Mouse (Mus musculus) right cerebral cortex, postnatal 10 days (tissue): ENCODE measurements around the gene Rfx4.

Experiments used
- DNase-seq, 2 experiments: peaks; one replicate each; pipeline ENCODE4 v3.0.0; 2021; ENCODE audit warnings: low spot score in 2 of 2

The Rfx4 gene

GRCm38 (mm10) chr10:84867577-84867976 lies 111.7 kb downstream of the Rfx4 start:
- no peak for DNase-seq

- no peak for DNase-seq
Observed at GRCm38 (mm10) chr10:84871285-84871684, 115.4 kb downstream of the Rfx4 start.

DNA sequence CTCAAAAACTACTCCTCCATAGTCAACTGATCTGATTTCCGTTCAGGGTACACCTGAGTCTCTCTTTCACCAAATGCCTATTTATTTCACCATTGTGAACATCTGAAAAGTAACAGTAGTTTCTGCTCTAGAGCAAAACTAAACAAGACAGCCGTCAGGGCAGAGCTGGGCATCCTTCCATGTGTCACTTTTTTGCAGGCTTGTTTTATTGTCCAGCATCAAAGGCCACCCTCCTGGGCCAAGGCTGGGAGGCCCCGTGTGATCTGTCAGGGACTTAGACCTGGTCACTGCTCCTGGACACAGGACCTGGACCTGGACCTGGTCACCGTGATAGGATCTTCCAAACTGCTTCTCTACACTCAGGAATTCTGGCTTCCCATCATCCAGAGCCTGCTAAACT lies 116.1 kb downstream of the Rfx4 start:
- no peak for DNase-seq

GRCm38 (mm10) chr10:84879823-84880571 lies 124.1 kb downstream of the Rfx4 start:
- no peak for DNase-seq

DNA sequence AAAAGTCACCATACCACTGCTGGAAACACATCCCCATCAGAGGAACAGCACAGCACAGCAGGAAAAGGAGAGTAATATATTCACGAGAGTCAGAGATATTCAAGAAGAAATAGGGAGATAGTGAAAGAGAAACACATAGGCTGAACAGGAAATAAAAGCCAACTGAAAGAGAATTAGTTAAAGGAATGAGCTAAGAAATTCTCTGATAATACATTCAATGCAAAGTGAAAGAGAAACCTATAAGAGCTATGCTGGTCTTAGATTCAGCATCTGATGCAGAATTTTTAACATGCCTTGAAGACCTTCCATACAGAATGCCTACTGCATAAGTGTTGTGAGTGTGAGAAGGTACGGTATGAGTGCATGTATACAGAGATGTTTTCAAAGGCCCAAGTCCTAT lies 126.7 kb downstream of the Rfx4 start:
- no peak for DNase-seq

GRCm38 (mm10) chr10:84885341-84885884 lies 129.6 kb downstream of the Rfx4 start:
- no peak for DNase-seq

- DNase-seq, result no peak
Observed at GRCm38 (mm10) chr10:84886221-84886627, 130.4 kb downstream of the Rfx4 start.

DNA sequence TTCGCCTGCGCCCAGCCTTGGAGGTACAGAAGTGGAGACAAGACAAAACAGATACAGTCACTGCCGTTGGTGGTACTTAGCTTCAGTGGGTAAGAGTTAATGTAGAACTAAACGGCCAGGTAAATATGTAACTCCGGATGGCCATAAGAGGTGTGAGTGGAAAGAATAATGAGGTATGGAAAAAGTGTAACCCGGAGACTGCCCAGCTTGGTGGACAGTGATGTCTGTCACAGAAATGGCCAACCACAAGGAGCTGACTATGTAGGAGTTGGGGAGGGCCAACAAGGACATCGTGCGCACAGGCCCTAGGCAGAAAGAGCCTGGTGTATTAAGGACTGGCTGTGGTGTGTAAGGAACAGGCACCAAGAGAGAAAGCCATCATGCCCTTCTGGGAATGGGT lies 130.9 kb downstream of the Rfx4 start:
- DNase-seq, result no peak

- no peak for DNase-seq
Observed at GRCm38 (mm10) chr10:84889096-84889846, 133.4 kb downstream of the Rfx4 start.

DNA sequence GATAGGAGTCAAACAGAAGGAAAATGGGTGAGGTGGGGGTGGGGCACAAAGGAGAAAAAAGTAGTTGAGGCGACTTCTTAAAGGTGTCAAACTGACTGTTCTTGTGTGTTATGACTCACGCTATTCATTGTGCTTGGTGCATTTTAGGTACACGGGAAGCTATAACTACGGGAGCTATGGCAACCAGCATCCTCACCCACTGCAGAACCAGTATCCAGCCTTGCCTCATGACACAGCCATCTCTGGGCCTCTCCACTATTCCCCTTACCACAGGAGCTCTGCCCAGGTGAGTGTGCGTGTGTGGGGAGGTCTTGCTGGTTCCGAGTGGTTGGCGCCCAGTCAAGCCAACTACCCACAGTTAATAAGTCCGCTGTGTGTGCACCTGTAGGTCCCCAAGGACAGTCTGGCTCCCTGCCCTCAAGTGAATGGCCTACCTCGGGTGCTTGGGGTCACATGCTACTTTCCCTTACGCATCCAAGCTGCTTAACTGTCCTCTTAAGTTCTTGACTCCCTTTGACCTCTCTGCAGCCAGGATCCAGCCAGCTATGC lies 140.0 kb downstream of the Rfx4 start:
- DNase-seq, result peak in 1 of 2 experiments; percentile 61

DNA sequence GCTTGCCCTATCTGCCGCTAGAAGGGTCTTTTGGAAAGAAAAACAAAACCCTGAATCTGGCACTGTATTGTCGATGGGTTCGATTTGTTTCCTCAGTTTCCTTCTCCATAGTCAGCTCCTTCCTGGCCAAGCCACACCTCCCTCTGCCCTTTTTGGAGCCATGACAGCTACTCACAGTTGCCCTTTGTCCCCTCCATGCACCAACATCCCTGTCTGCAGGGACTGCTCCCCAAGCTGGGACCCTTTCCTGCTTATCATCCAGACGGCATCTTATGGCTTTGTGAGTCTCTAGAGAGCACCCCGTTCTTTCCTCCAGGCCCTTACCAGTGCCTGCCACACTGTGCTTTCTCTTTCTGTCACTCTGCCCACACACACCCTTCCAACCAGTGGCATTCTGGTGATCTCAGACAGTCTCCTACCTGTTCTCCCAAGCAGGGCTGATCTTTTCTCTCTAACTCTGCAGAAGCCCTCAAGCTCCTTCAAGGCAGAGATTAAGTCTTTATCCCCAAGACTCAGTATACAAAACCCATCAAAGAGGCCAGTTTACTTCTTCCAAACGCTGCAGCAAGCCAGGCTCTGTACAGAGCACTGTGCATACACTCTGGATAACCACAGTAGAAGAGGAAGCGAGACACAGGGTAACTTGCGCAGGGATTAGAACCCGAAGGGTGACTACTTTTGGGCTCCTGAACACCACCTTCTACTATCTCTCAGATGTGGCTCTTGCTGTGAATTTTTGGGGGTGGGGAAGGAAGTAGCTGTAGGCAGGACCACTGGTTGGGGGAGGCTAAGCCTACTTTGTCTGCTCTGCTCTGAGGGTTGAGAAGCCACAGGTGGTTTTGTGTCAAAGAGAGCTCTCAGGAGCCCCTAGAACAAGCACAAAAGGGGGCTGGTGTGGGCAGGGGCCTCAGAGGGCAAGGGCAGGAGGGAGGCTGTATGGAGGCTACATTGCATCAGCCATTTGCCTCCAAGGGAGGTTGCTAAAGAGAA lies 141.4 kb downstream of the Rfx4 start:
- no peak for DNase-seq

- DNase-seq, result no peak
Observed at GRCm38 (mm10) chr10:84898144-84898979, 142.5 kb downstream of the Rfx4 start.

- DNase-seq, result no peak
Observed at GRCm38 (mm10) chr10:84901676-84902075, 145.8 kb downstream of the Rfx4 start.

GRCm38 (mm10) chr10:84902213-84902612 lies 146.4 kb downstream of the Rfx4 start:
- no peak for DNase-seq

GRCm38 (mm10) chr10:84903307-84903706 lies 147.4 kb downstream of the Rfx4 start:
- peak; percentile 69 to 75 for DNase-seq

- DNase-seq, result peak; percentile 48 to 56
Observed at GRCm38 (mm10) chr10:84903742-84904141, 147.9 kb downstream of the Rfx4 start.

DNA sequence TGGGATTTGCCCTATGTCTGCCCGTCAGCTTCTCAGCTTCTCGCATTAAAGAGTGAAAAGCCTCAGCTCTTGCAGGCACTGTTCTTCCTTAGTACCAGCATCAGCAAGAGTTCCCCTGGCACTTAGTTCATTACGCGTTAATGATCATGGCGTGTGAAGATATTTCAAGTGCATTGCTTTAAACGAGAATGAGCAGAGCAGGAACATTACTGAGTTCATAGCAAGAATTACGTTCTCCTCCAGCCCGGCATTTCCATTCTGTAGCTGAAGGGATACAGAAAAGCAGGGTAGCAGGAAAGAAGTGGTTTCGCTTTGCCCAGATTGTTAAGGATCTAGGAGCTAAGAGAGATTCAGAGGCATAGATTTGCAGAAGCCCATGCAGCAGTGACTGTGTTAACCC lies 151.0 kb downstream of the Rfx4 start:
- DNase-seq, result no peak

DNA sequence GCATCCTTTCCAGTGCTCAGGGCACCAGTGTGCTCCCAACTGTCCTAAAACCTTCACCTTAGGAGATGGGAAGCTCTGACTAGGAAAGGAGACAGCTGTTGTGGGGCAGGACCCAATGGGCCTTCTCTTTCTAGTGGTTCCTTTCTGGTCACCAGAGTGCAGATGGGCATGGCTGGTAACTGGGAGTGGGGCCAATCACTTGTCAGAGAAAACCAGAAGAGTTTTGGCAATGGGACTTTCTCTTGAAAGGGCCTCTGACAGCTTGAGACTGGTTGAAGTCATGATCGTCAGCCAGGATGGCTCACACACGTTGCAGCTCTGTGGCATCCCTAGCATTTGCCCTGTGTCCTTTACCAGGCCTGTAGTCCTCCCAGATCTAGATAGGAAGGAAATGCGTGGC lies 152.1 kb downstream of the Rfx4 start:
- no peak for DNase-seq

- DNase-seq, result no peak
Observed at GRCm38 (mm10) chr10:84908471-84908870, 152.6 kb downstream of the Rfx4 start.

DNA sequence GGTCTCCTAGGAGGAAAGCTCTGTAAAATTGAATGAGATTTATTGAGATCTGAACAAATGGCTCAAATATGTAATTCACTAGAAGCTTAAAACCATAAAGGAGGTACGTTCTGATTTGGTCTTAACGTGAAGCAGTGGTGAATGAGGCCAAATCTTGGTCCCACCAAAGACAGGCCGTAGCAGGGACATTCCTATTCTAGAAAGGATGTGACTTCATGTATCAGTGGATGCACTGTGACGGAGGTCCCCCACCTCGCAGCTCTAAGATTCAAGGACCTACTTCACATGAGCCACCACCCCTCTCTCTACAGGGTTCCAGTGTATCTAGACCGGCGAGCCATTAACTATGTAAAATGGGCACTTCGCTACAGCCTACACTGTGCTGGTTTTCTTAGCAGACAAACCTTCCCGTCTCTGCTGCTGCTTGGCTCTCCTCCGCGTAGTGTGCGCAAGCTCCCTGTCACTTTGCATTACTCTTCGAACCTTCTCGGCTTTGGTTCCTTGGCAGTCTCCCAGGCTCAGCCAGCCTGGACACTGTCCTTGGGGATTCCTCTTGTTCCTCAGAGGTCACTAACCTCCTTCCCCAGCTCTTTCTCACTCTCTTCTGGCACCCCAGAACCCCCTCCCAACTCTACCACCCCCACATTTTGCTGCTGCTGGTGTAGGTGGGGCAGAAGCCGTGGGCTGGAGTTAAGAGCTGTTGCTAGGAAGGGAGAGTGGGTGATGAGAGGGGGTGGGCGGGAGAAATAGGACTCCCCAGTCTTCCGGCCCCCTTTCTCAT lies 153.3 kb downstream of the Rfx4 start:
- DNase-seq, result peak; percentile 63 to 66
